Mouse (Mus musculus) G1E (cell line): ENCODE measurements at regions not wholly inside any gene's neighbourhood (a gene's known extent, or its start where the extent isn't known, plus 50 kb on each side); places are given as distances from the start of the nearest gene placed in this dataset.

Source experiments
- CTCF ChIP-seq: IDR thresholded peaks from 2 replicates; pipeline ENCODE4 v1.5.1; 2012; ENCODE audit warnings: low read depth, low read length, inconsistent platforms, mixed read lengths
- GATA2 ChIP-seq: IDR thresholded peaks from 2 replicates; pipeline ENCODE4 v1.6.1; 2012; ENCODE audit warnings: low read depth, low read length, inconsistent platforms, borderline replicate concordance

DNA sequence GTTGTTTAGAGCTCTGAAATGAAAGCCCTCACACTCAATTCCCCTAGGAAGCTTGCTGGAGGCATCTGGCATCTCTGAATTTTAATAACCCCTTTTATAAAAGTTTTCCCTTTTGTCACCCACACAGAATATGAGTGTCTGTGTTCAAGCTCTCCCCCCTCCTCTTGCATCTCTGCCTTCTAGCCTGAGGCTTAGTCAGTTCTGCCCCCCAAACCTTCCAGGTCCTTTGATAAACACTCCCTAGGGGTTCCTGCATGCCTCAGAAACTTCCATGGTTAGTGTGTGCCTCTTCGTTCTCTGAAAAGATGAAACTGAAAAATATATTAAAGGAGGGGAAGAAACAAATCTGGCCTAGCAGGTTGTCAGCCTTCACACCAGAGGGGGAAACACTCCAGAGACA, 313.9 kb downstream of the Ice1 start:
- TF ChIP-seq CTCF, result no peak
- no peak for TF ChIP-seq GATA2
